Mouse (Mus musculus) olfactory bulb, adult 2 months (tissue): ENCODE results near the gene Ccdc155. TPM values are rescaled to one million over a fixed set of nuclear protein-coding genes. Genes with fewer than 3 reads are reported as not detected.

Experiments
- H3K27ac ChIP-seq: fragments of 200-500 bp; 2 replicates; pipeline ENCODE4 v1.5.1; 2012; ENCODE audit warnings: low read depth, low read length; ENCODE audit not compliant: insufficient read depth
- H3K4me1 ChIP-seq: fragments of 200-500 bp; 2 replicates; pipeline ENCODE4 v1.6.1; 2012; ENCODE audit warnings: low read length; ENCODE audit not compliant: control insufficient read depth, insufficient read depth
- H3K4me3 ChIP-seq: fragments of 200-500 bp; 2 replicates; pipeline ENCODE4 v1.5.1; 2012; ENCODE audit warnings: mild to moderate bottlenecking, low read depth, low read length, moderate library complexity; ENCODE audit not compliant: insufficient read depth
- CTCF ChIP-seq: fragments of 200-500 bp; IDR thresholded peaks from 2 replicates; pipeline ENCODE4 v1.5.1; 2012; ENCODE audit warnings: low read depth, mild to moderate bottlenecking, low read length, moderate library complexity; ENCODE audit not compliant: insufficient read depth
- POLR2A ChIP-seq: fragments of 200-500 bp; IDR thresholded peaks from 2 replicates; pipeline ENCODE4 v1.6.1; 2012; ENCODE audit warnings: mild to moderate bottlenecking, low read depth, low read length, moderate library complexity; ENCODE audit not compliant: insufficient read depth
- WGBS: fragments of 180-500 bp; shearing (Covaris S2); methylation state at CpG from one replicate; pipeline ENCODE4 v1.1.7; 2018; 5-methylcytosine and 5-hydroxymethylcytosine counted together
- polyA plus RNA-seq: library from polyadenylated mRNA; stranded (reverse); fragments of >200 nt; gene quantifications from 2 replicates; pipeline ENCODE4 v1.2.4, GENCODE M21; 2012; ENCODE audit warnings: low replicate concordance; ENCODE audit not compliant: missing spikeins, insufficient read depth, insufficient read length

Ccdc155 gene
- polyA plus RNA-seq, 1 experiment = not detected

GRCm38 (mm10) chr7:45195341-45196175 is 9.1 kb downstream of the Ccdc155 start:
- Histone ChIP-seq H3K4me3 (no peak overlapping the region), H3K27ac (no peak overlapping the region), H3K4me1 (peaks cover 8% of the 10 kb centered on the region; the same call in 1 of the 2 replicates)
- 79% methylated on average over 13 of the region's 13 CpGs for WGBS
- TF ChIP-seq CTCF (no peak), POLR2A (no peak)

DNA sequence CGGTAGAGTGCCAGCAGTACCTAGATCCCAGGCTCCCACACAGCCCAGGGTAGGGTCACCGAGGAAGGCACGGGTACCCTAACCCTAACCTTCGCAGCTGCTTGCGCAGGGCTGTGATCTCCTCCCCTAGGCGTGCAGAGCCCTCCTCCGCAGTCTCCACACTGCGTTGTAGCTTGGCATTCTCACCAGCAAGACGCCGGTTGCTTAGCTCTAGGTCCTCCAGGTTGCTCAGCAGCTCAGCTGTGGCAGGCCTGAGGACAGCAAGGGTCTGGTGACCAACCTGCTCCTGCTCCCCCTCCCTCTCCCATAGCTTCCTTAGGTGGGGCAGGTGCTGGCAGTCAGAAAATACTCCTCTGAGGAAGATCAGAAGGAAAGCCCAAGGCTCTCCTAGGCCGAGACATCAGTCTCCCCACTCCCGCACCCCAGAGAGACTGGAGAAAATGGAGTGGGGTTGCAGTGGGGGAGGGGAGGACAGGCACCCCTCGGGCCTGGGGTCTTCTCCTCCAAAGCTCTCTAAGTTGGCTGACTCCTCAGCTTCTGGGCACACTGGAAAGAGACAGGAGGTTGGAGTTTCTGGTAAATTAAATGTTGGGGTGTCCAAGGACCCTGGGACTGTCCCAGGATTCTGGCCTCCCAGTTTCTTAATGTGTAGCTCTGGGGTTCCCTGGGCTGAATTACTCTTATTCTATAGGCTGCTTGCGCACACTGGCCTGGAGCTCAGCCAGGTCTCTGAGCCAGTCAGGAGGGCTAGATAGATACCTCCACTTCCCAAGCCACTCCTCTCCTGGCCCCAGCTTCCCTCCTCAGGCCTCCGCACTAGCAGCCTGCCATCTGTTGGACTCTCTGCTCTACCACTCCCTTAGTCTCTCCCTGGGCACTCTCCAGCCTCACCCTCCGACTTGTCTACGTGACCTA is 10.6 kb downstream of the Ccdc155 start:
- no peak overlapping the region for H3K4me3 ChIP-seq
- H3K4me1 ChIP-seq = peaks cover 13% of the 10 kb centered on the region; the same call in 1 of the 2 replicates
- TF ChIP-seq POLR2A (no peak), CTCF (no peak)
- no peak overlapping the region for H3K27ac ChIP-seq
- 82% methylated on average over 17 of the region's 17 CpGs for WGBS

GRCm38 (mm10) chr7:45193406-45193805 is 11.3 kb downstream of the Ccdc155 start:
- H3K27ac ChIP-seq = no peak overlapping the region
- H3K4me1 ChIP-seq = peaks cover 10% of the 10 kb centered on the region; the same call in 1 of the 2 replicates
- 74% methylated on average over 5 of the region's 5 CpGs for WGBS
- H3K4me3 ChIP-seq = no peak overlapping the region
- TF ChIP-seq POLR2A (no peak), CTCF (no peak)

GRCm38 (mm10) chr7:45192585-45193310 is 11.9 kb downstream of the Ccdc155 start:
- H3K4me3 ChIP-seq = no peak overlapping the region
- TF ChIP-seq CTCF (no peak), POLR2A (no peak)
- peaks cover 10% of the 10 kb centered on the region; the same call in 1 of the 2 replicates for H3K4me1 ChIP-seq
- no peak overlapping the region for H3K27ac ChIP-seq
- WGBS = 87% methylated on average over 7 of the region's 7 CpGs

- Histone ChIP-seq H3K4me1 (peaks cover 8% of the 10 kb centered on the region; the same call in 1 of the 2 replicates), H3K4me3 (no peak overlapping the region), H3K27ac (no peak overlapping the region)
- TF ChIP-seq CTCF (no peak), POLR2A (no peak)
- WGBS = 57% methylated on average over 8 of the region's 8 CpGs
Measured at GRCm38 (mm10) chr7:45191803-45192363, 12.8 kb downstream of the Ccdc155 start.

DNA sequence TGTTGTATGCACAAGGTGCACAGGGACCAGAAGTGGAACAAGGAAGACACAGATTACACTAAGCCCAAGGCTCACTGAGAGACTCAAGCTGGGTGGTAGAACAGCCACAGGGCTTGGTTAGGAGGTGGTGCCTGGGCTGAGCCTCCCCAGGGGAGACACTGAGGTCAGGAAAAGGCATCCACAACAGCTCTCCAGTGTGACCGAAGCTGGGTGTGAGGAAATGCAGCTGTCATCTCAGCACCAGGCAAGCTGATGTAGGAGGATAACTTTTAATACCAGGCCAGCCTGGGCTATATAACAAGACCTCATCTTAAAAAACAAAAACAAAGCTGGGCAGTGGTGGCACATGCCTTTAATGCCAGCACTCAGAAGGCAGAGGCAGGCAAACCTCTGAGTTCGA is 13.5 kb downstream of the Ccdc155 start:
- TF ChIP-seq CTCF (no peak), POLR2A (no peak)
- Histone ChIP-seq H3K27ac (no peak overlapping the region), H3K4me1 (0 out of 2 replicates have a peak, but pooled peaks cover 6% of the 10 kb centered on the region), H3K4me3 (no peak overlapping the region)
- WGBS = 73% methylated on average over 2 of the region's 2 CpGs

- Histone ChIP-seq H3K4me3 (no peak overlapping the region), H3K4me1 (0 out of 2 replicates have a peak, but pooled peaks cover 6% of the 10 kb centered on the region), H3K27ac (no peak overlapping the region)
- 80% methylated on average over 6 of the region's 6 CpGs for WGBS
- TF ChIP-seq CTCF (no peak), POLR2A (no peak)
Measured at GRCm38 (mm10) chr7:45190186-45190585, 14.5 kb downstream of the Ccdc155 start.

DNA sequence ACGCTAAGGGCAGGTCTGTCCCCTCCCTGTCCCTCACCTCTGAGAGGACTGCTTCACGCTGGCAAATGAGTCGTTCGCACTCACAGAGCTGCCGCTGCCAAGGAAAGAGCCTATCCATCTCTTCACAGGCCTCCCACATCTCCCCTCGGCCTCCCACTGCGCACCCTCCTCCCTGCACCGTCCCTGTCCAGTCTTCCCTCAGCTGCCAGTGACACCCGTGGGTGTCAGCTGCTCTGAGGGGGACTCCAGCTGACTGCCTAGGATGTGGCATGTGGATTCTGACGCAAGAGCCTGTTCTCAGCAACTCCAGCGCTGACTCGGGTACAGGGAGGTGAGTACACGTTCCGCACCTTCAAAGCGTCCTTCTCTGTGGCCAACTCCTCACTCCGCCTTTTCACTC is 15.1 kb downstream of the Ccdc155 start:
- TF ChIP-seq CTCF = no peak
- TF ChIP-seq POLR2A = no peak
- H3K4me3 ChIP-seq = no peak overlapping the region
- H3K27ac ChIP-seq = no peak overlapping the region
- 0 out of 2 replicates have a peak, but pooled peaks cover 6% of the 10 kb centered on the region for H3K4me1 ChIP-seq
- 50% methylated on average over 16 of the region's 16 CpGs for WGBS
